Mouse (Mus musculus): ENCODE measurements around the gene Gm973. TPM values are rescaled to one million over a fixed set of nuclear protein-coding genes. Genes with fewer than 3 reads are reported as not detected.

The Gm973 gene
- polyA plus RNA-seq, 1 experiment from 2014 or later = 9.0 TPM

DNA sequence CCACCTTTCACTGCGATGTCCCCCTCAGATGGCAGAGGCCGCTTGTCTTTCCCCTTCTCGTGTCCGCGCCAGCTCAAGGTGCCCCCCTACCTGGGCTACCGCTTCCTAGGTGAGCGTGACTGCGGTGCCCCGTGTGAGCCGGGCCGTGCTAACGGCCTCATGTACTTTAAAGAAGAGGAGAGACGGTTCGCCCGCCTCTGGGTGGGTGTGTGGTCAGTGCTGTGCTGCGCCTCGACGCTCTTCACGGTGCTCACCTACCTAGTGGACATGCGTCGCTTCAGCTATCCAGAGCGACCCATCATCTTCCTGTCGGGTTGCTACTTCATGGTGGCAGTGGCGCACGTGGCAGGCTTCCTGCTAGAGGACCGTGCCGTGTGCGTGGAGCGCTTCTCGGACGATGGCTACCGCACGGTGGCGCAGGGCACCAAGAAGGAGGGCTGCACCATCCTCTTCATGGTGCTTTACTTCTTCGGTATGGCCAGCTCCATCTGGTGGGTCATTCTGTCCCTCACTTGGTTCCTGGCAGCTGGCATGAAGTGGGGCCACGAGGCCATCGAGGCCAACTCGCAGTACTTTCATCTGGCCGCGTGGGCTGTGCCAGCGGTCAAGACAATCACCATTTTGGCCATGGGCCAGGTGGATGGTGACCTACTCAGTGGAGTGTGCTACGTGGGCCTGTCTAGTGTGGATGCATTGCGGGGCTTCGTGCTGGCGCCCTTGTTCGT lies 32.4 kb upstream of the Gm973 start:
- no peaks in the 10 kb centered on the region for H3K9me3 ChIP-seq
- peak overlapping the region; percentile 96 for H3K27ac ChIP-seq
- H3K4me3 ChIP-seq = peak overlapping the region; percentile 96
- H3K36me3 ChIP-seq = peaks cover 39% of the 10 kb centered on the region
- peak; percentile 87 for DNase-seq (ENCODE audit: low spot score)
- under 1% methylated on average over 46 of the region's 46 CpGs for WGBS
- H3K4me1 ChIP-seq (replicated peaks) = peaks cover 85% of the 10 kb centered on the region
- H3K27me3 ChIP-seq (ENCODE audit: insufficient read depth, poor library complexity, severe bottlenecking) = no peaks in the 10 kb centered on the region; the same call in 1 of the 2 replicates

- no peaks in the 10 kb centered on the region for H3K9me3 ChIP-seq
- H3K27ac ChIP-seq = peak overlapping the region; percentile 96
- peaks cover 91% of the 10 kb centered on the region for H3K4me1 ChIP-seq (replicated peaks)
- 2% methylated on average over 21 of the region's 21 CpGs for WGBS
- no peaks in the 10 kb centered on the region; the same call in 1 of the 2 replicates for H3K27me3 ChIP-seq (ENCODE audit: insufficient read depth, poor library complexity, severe bottlenecking)
- peak overlapping the region; percentile 96 for H3K4me3 ChIP-seq
- no peak for DNase-seq (ENCODE audit: low spot score)
- peaks cover 46% of the 10 kb centered on the region for H3K36me3 ChIP-seq
Observed at GRCm38 (mm10) chr1:59484314-59484713, 31.8 kb upstream of the Gm973 start.

DNA sequence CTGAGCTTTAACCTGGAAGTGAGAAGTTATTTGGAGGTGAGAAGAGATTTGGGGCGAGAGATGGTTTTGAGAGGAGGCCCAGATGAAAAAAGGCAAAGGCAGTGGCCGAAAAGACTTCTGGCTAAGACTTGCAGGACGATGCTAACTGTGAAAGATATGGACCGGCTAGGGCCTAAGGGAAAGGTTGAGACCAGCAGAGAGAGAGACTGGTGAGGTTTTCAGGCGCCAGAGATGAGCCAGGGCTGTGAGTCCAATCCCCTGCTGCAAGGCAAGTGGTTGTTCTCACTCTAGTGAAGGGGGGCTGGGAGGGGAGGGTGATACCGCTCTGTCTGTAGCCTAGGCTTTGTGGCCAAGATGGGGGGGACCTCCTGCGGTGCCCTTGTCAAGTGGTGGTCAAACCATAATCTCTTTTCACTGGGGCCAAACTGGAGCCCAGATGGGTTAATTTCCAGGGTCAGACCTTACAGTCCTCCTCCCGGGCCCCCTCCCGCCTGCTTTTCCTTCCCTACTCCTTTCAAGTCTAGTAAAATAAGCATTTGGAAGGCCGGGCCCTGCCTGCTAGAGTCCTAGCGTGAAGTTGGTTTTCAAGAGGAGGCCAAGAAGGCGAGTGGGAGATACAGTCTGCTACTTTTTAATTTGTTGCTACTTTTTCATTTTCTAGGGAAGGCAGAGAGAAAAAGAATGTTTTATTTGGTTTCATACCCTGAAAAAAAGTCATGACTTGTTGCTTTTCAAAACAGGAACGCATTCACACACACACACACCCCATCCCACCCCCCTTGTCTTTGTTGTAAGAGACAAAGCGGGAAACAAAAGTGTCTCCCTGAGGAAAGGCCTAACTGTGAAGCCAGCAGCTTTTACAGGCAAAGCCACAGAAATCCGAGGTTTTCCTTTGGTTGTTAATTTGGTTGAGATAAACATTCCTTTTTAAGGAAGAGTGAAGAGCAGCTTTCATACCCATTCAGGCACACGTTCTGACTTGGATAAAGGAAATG lies 31.0 kb upstream of the Gm973 start:
- Histone ChIP-seq H3K36me3 (peaks cover 50% of the 10 kb centered on the region), H3K4me1 (replicated peaks) (peaks cover 84% of the 10 kb centered on the region)
- 2% methylated on average over 16 of the region's 16 CpGs for WGBS

DNA sequence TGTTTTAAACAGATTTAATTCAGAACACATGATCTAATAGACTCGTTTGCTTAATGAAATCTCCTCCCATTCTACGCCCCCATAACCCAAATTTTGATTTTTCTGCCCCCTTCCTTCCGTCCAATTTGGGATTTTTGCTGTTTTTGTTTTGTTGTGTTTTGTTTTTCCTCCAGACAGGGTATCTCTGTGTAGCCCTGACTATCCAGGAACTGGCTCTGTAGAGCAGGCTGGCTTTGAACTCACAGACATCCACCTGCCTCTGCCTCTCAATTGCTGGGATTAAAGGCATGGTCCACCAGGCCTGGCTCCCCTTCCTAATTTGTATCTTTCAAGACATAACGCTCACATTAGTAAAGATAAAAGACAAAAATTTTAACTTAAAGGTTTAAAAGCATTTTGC lies 30.3 kb upstream of the Gm973 start:
- WGBS = 20% methylated on average over 4 of the region's 4 CpGs
- DNase-seq (ENCODE audit: low spot score) = no peak
- Histone ChIP-seq H3K36me3 (peaks cover 53% of the 10 kb centered on the region), H3K27me3 (ENCODE audit: insufficient read depth, poor library complexity, severe bottlenecking) (no peaks in the 10 kb centered on the region; the same call in 1 of the 2 replicates), H3K4me1 (replicated peaks) (peaks cover 78% of the 10 kb centered on the region), H3K27ac (peak overlapping the region; percentile 96), H3K9me3 (no peaks in the 10 kb centered on the region), H3K4me3 (peak overlapping the region; percentile 96)

More for the DNA sequence above, 31.0 kb upstream of the Gm973 start:
- no peaks in the 10 kb centered on the region; the same call in 1 of the 2 replicates for H3K27me3 ChIP-seq (ENCODE audit: insufficient read depth, poor library complexity, severe bottlenecking)
- DNase-seq (ENCODE audit: low spot score) = peak; percentile 85
- H3K9me3 ChIP-seq = no peaks in the 10 kb centered on the region
- H3K4me3 ChIP-seq = peak overlapping the region; percentile 96
- peak overlapping the region; percentile 96 for H3K27ac ChIP-seq

GRCm38 (mm10) chr1:59487651-59488051 lies 28.4 kb upstream of the Gm973 start:
- peak; percentile 36 for DNase-seq (ENCODE audit: low spot score)
- H3K36me3 ChIP-seq = peaks cover 57% of the 10 kb centered on the region
- WGBS = 4% methylated on average over 10 of the region's 10 CpGs
- peak overlapping the region; percentile 96 for H3K4me3 ChIP-seq
- H3K4me1 ChIP-seq (replicated peaks) = peaks cover 84% of the 10 kb centered on the region
- H3K27me3 ChIP-seq (ENCODE audit: insufficient read depth, poor library complexity, severe bottlenecking) = no peaks in the 10 kb centered on the region; the same call in 1 of the 2 replicates
- H3K9me3 ChIP-seq = no peaks in the 10 kb centered on the region
- peak overlapping the region; percentile 79 for H3K27ac ChIP-seq

DNA sequence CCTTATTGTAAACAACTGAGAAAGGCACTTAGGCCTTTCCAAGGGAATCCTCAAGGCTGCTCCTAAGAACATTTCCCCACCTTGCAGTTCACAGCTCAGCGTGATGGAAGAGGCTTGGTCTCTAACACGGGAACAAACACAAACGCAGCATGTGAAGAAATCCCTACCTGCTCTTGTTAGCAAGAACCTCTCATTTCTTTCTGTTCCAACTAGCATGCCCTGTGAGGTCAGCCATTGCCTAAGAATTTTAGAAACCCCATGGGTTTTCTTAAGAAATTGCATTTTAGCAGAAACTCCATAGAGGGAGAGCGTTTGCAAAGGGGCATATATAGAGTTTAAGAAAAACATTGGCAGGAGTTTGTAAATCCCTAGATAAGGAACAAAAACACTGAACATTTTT lies 27.6 kb upstream of the Gm973 start:
- H3K9me3 ChIP-seq = no peaks in the 10 kb centered on the region
- peaks cover 52% of the 10 kb centered on the region for H3K36me3 ChIP-seq
- peaks cover 79% of the 10 kb centered on the region for H3K4me1 ChIP-seq (replicated peaks)
- H3K27me3 ChIP-seq (ENCODE audit: insufficient read depth, poor library complexity, severe bottlenecking) = no peaks in the 10 kb centered on the region
- H3K27ac ChIP-seq = peak overlapping the region; percentile 79; the same call in 1 of the 2 replicates
- 50% methylated on average over 4 of the region's 4 CpGs for WGBS
- DNase-seq (ENCODE audit: low spot score) = no peak
- H3K4me3 ChIP-seq = peak overlapping the region; percentile 96; the same call in 1 of the 2 replicates

GRCm38 (mm10) chr1:59488991-59489390 lies 27.1 kb upstream of the Gm973 start:
- Histone ChIP-seq H3K4me1 (replicated peaks) (peaks cover 74% of the 10 kb centered on the region), H3K4me3 (no peak overlapping the region), H3K27ac (no peak overlapping the region), H3K36me3 (peaks cover 47% of the 10 kb centered on the region), H3K27me3 (ENCODE audit: insufficient read depth, poor library complexity, severe bottlenecking) (no peaks in the 10 kb centered on the region), H3K9me3 (no peaks in the 10 kb centered on the region)
- DNase-seq (ENCODE audit: low spot score) = no peak
- whole genome bisulfite sequencing = 70% methylated on average over 4 of the region's 4 CpGs

DNA sequence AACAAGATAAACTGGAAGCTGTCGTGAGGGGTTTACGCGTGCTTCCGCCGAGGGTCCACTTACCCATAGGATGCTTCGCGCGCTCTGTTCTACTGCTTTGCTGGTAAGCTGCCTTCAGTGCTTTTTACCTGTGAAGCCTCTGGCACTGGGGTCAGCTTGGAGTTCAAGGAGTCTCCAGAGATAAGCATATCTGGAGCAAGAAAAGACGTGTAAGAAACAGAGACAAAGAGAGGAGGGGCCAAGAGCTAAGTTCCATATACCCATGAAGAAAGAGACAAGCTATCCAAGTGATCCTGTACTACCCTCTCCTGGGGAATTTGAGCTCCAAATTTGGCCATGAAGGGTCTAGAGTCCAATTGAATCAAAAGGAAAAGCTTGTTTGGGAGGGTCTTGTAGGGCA lies 24.5 kb upstream of the Gm973 start:
- Histone ChIP-seq H3K4me3 (no peak overlapping the region), H3K27ac (no peak overlapping the region), H3K36me3 (peaks cover 31% of the 10 kb centered on the region), H3K4me1 (replicated peaks) (peaks cover 49% of the 10 kb centered on the region), H3K9me3 (no peaks in the 10 kb centered on the region), H3K27me3 (ENCODE audit: insufficient read depth, poor library complexity, severe bottlenecking) (no peaks in the 10 kb centered on the region)
- WGBS = 81% methylated on average over 9 of the region's 9 CpGs
- no peak for DNase-seq (ENCODE audit: low spot score)

GRCm38 (mm10) chr1:59492432-59492831 lies 23.6 kb upstream of the Gm973 start:
- DNase-seq (ENCODE audit: low spot score) = no peak
- peaks cover 26% of the 10 kb centered on the region for H3K36me3 ChIP-seq
- H3K9me3 ChIP-seq = no peaks in the 10 kb centered on the region
- peaks cover 40% of the 10 kb centered on the region for H3K4me1 ChIP-seq (replicated peaks)
- 70% methylated on average over 4 of the region's 4 CpGs for WGBS
- no peak overlapping the region for H3K4me3 ChIP-seq
- H3K27me3 ChIP-seq (ENCODE audit: insufficient read depth, poor library complexity, severe bottlenecking) = no peaks in the 10 kb centered on the region
- H3K27ac ChIP-seq = no peak overlapping the region

DNA sequence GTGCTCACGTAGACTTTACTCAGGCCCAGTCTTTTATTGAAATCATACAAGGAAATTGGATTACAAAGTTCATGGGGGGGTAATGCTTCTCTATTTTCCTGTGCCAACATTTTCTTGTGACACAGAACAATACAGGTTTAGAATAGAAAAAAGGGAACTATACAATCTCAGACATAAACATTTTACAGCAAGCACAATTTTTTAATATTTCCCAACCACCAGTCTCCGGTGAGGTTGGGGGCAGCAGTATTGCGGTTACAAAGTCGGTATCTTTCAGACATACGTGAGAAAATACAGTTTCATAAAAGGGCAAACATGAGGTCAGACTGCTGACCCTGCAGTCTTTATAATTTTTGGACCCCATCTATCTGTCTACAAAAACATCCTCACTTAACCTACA lies 20.1 kb upstream of the Gm973 start:
- H3K27ac ChIP-seq = no peak overlapping the region
- 94% methylated on average over 5 of the region's 5 CpGs for WGBS
- no peaks in the 10 kb centered on the region for H3K27me3 ChIP-seq (ENCODE audit: insufficient read depth, poor library complexity, severe bottlenecking)
- peaks cover 2% of the 10 kb centered on the region; the same call in 1 of the 2 replicates for H3K36me3 ChIP-seq
- no peaks in the 10 kb centered on the region for H3K9me3 ChIP-seq
- no peak for DNase-seq (ENCODE audit: low spot score)
- peaks cover 17% of the 10 kb centered on the region for H3K4me1 ChIP-seq (replicated peaks)
- no peak overlapping the region for H3K4me3 ChIP-seq

DNA sequence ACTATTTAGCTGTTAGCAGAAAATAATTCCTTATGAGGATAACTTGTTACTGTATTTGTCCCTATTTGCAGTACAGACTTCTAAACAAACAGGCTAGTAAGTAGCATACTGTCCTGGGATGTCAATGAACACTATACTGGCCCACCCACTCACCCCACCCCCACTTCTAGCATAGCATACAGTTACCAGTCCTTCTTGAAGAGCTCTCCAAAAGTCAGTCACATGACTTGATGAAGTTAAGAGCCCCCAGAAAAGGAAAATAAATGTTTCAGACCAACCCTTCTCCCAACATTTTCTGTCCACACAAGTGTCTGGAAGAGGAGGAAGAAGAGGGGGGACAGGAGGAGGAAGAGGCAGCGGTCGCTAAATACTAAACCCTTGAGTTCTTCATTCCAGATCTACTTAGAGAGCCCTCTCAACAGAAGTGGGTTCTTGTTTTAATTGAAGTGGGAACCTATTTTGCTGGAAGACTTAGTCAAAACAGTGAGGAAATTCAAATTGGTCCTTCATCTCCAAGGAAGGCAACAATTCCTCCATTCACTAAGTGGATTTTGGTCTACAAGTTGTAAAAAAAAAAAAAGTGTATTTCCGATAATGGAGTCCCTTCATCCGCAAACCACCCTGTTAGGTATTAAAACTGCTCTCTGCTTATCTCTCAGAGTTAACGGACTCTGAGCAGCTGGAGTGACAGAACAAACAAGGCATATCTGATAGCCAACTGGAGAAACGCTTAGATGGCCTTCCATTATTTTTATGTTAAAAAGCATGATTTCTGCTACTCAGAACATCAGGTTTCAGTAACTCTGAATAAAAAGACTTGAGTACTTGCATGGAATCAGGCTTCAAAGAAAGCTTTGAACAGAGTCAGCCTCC lies 18.1 kb upstream of the Gm973 start:
- WGBS = 80% methylated on average over 6 of the region's 6 CpGs
- Histone ChIP-seq H3K9me3 (no peaks in the 10 kb centered on the region), H3K4me3 (no peak overlapping the region), H3K27me3 (ENCODE audit: insufficient read depth, poor library complexity, severe bottlenecking) (no peaks in the 10 kb centered on the region), H3K4me1 (replicated peaks) (no peaks in the 10 kb centered on the region; the same call in 1 of the 2 replicates), H3K36me3 (no peaks in the 10 kb centered on the region), H3K27ac (no peak overlapping the region)
- no peak for DNase-seq (ENCODE audit: low spot score)

- H3K36me3 ChIP-seq = no peaks in the 10 kb centered on the region
- DNase-seq (ENCODE audit: low spot score) = no peak
- H3K9me3 ChIP-seq = no peaks in the 10 kb centered on the region
- H3K4me3 ChIP-seq = no peak overlapping the region
- H3K4me1 ChIP-seq (replicated peaks) = no peaks in the 10 kb centered on the region
- no peak overlapping the region for H3K27ac ChIP-seq
- WGBS = 74% methylated on average over 3 of the region's 3 CpGs
- H3K27me3 ChIP-seq (ENCODE audit: insufficient read depth, poor library complexity, severe bottlenecking) = no peaks in the 10 kb centered on the region
Observed at GRCm38 (mm10) chr1:59499327-59499726, 16.7 kb upstream of the Gm973 start.
